Mouse (Mus musculus): ENCODE data around the gene Lrrc7.

Gene Lrrc7

DNA sequence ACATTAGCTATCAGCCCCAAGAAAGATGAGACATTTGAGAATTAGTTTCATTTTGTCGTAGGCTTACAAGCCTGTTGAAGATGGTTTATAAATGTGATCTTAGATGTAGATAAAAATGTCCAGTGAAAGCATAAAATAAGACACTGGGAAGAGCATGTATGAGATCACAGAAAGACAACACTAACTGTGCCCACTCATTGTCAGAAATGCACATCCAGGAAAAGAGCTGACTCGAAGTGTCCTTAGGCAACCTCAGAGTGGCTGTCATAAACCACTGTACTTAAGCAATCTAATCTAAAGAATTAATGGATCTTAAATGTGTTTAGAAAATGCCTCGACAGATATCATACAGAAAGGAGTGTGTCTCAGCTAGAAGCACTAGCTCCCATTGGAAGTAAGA is 196.2 kb downstream of the Lrrc7 start:
- DNase-seq (ENCODE audit: low spot score), result no peak

DNA sequence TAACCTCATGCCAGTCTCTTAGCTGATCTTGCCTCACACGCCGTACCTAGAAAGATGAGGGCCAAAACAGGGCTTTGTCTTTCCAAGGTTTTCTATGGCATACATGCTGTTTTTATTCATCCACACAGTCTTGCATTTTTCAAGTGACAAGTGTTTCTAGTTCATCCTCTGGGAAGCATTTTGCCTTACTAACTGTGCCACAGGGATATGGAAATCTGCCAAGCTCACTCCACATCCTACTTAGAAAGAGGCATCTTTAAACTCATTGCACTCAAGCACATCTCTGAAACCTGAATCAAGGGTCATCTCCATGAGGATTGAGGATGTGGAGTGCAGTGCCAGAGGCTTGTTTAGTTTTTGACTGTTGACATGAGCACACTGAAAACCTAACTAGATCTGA is 199.9 kb downstream of the Lrrc7 start:
- no peak for DNase-seq (ENCODE audit: low spot score)

DNA sequence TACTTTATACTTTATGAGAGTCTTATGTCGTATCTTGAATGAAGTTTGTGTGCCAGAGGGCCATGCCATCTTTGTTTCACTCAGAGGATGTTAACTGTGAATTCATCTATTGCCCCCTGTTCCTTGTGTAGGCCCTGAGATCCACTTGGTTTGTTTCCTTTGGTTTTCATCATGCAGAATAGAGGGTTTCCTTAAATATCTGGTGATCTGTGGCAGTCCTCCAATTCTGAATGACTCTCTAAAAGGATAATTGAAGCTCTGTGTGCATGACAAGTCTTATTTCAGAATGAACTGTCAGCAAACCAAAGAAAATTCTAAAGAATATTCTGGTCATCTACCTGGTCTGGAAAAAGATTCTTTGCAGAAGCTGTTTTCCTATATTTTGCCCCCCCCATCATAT is 205.3 kb downstream of the Lrrc7 start:
- no peak for DNase-seq (ENCODE audit: low spot score)

DNA sequence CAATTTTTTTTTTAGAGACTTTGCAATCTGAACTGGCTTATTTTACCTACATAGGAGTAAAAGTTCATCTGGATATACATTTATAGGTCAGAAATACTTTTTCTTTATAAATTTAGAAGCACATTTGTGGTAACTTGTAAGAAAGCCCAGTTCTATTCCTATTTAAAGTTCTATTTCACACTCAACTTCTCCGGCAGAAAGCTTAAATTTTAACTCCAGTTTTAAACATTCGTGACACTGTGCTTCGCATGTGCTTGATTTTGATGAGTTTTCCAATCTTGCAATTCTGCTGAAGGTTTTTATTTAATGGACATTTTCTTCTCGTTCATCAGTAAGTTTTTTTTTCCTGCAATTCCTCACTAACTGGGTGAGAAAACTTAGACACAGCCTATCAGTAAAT is 205.8 kb downstream of the Lrrc7 start:
- DNase-seq (ENCODE audit: low spot score), result no peak

DNA sequence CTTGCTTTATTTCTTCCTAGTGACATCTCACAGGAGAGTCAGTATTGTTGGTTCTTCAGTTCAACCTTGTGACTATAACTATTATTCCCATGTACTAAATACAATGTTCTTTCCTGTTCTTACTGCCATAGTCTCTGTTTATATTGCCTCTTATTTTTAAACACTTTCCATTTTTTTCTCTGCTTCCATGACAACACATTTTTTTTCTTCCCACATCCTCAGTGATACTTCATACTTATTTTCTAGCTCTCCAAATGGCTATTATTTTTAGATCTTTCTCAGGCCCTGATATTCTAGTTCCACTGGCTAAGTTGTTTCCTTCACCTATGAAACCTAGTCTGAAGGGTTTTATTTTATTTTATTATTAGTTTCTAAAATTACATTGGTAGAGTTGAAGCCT is 221.2 kb downstream of the Lrrc7 start:
- no peak for DNase-seq (ENCODE audit: low spot score)

DNA sequence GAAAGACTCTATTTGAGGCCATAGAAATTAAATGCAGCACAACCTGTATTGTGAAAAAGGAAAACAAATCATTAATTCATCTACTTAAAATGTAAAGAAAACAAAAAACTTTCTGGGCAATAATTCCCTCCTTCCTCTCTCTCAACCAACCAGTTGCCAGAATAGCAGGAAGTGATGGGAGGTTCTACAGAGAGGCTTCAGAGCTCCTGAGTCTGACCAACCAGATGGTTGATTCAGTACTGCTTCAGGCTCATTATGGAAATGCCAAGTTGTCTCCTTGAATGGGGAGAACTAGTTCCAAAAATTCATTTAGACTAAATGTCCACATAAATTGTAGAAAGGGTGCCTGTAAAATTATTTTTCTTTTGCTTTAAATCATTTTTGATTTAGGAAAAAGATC is 231.9 kb downstream of the Lrrc7 start:
- no peak for DNase-seq (ENCODE audit: low spot score)

DNA sequence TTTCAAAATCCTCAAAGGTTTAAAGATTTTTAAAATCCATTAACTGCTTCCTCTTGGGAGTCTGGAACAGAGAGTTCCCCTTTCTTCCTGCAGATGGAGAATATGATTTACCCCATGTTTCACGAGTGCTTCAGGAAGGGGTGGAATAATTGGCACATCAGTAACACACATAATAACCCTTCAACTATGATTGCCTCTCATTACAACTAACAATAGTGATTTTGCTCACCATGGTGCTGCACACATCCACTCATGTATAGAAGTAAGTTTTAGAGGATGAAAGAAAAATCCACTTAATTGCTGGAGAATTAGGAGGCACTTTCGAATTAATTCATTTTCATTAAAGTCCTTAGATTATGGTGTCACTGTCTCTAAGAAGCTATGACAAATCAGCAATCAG is 251.6 kb downstream of the Lrrc7 start:
- DNase-seq (ENCODE audit: low spot score), result no peak

DNA sequence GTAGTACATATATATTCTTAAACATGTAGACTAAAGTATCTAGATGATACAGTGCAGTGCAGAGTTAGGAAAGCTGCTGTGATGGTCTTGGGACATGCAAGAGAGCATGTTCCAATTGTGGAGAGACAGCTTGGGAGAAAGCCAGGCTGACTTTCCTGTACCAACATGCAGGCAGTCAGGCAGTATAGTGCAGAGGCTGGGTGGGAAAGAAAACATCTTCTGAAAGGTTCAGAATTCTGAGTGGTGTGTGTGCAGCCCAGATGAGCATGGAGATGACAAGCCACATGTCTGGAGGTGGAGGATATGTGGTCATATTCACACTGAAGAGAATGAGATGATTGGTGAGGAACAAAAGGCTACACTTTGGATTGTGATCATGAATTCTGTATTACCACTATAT is 254.6 kb downstream of the Lrrc7 start:
- DNase-seq (ENCODE audit: low spot score), result no peak

DNA sequence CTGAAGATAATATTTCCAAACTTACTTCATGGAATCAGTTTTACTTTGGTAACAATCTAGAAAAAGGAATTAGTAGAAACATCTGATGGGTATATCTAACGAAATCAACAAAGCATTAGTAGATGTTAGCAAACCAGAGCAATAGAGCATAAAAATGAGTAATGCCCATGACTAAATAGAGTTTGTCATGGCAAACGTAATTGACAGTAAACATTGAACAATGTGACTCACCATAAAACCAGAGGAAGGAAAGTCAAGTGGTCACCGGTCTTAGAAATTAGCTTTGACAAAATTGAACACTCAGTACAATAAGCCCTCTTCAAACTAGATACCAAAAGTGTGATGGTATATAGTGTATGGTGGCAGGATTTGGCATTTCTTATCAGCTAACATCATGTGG is 263.3 kb downstream of the Lrrc7 start:
- DNase-seq (ENCODE audit: low spot score), result no peak

DNA sequence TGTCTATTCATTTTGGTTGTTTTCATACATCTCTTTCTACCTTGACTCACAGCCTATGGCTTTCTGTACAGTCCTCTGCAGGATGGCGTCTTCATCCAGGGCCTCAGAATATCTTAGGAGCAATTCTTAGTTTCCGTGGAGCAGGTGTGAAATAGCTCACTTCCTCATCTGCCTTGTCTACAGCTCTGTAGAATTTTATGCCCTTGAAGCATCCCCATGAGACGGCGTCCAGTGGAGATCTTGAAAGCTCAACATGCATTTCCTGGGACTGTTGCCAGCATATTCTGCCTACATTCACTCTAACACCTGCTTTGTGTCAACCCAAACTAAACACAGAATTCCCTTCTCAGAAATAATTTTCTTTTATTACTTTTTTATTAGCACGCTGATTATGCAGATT is 267.0 kb downstream of the Lrrc7 start:
- no peak for DNase-seq (ENCODE audit: low spot score)

DNA sequence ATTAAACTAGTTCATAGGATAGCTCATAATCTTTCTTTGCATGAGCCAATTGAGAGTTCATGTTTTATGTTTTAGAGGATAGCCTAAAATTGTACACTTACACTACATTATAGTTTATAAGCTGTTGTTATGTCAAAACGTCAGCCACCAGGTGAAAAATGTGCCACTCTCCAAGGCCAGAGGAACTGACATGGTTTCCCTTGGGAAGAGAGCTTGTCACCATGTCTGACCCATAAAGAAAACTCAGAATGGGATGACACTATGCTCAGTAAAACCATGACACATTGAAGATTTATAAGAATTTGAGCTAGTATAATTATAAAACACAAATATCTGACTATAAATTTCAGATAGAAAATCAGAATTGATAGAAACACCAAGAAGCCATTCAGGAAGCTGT is 277.6 kb downstream of the Lrrc7 start:
- DNase-seq (ENCODE audit: low spot score), result no peak

DNA sequence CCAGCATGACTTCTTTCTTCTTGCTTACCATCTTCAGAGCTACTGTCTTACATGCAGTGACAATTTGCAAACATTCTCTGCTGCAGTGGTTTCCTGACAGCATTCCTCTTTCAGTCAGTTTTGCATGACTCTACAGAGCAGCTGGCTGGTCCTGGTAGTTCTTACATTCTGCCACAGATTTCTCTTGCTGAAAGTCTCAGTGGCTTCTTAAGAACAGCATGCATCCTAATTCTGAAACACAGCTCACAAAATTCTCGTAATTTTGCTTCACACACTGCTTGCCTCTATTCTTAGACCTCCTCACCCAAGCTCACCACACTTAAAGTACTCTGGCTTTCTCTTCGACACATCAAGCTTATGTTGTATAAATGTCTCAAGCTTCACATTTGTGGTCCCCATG is 283.4 kb downstream of the Lrrc7 start:
- no peak for DNase-seq (ENCODE audit: low spot score)

DNA sequence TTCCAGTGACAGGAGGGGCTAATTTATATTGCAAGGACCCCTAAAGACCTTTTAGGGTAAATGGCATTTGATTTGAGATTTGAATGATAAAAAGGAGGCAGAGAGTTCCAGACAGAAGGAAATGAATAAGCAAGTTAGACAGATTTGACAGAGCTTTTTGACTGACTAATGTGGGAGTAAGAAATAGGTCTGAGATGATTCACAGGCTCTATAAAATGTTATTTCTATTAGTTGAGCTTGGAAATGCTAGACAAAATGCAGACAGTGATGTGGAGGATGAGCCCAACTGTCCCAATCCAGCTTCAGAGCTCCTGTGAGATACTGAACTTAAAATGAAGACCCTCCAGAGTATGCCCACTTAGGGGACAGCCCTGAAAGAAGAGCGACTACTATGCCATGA is 289.3 kb downstream of the Lrrc7 start:
- no peak for DNase-seq (ENCODE audit: low spot score)

DNA sequence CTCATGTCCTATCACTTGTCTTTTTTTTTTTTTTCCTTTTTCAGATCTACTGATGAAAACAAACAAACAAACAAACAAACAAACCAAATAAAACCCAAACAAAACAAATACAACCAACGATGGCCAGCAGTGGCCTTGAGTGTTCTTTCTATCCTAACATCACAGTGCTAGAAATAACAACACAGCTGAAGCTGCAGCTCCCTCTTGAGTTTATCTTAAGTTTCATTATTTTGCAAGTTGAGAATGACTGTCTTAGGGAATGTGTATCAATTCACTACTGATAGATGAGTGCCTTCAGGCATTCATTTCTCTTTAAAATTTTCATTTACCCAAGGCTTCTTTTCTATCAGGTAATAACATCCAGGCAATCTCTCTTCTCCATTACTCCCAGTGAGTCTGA is 291.1 kb downstream of the Lrrc7 start:
- no peak for DNase-seq (ENCODE audit: low spot score)

DNA sequence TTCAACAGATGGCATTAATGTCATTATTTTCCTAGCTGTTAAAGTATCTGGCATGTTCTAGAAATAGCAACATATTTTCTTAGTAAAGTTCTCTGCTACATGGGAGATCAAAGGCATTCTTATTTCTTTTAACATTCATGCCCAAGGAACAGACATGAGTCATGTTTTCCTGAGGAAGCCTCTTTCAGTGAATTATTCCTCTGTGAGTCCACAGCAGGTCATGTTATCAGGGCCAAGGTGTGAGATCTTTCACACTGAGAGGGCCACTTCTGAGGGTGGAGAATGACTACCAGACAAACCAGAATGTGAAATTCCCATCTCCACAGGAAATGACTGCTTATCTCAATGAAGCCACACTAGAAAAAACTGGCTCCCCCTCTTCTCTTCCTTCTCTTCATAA is 309.4 kb downstream of the Lrrc7 start:
- no peak for DNase-seq (ENCODE audit: low spot score)

DNA sequence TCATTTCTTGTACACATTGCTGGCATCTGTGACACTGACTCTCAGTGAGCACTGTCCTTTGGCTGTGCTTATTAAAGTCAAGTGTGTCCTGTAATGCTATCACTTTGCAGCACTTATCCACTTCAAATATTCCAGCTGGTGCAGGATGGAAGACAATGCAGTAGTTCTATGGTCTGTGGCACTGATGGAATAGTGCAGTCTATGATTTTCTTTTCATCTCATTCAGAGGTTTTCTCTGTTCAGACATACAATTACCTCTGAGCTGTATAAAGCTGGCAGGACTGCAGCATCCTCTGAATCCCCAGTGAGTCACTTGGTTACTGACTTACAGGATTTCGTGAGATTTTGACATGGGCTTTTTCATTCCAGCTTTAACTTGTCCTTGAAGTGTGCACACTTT is 314.3 kb downstream of the Lrrc7 start:
- DNase-seq (ENCODE audit: low spot score), result no peak

DNA sequence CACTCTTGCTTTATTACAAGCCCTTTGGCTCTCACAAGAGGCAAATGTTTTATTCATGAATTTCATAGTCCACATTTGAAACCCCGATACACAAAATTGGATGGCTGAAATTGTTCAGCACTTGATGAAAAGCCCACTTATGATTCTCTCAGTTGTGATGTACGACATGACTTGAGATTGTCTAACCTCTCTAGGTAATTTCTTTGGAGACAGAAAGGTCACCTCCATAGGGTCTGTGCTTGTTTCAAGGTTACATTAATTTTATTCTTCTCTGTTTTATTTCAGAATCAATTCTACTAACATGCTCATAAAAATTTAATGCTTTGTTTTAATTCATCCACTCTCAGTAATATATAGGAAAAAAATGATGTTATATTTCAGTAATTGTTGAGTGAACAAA is 351.4 kb downstream of the Lrrc7 start:
- no peak for DNase-seq (ENCODE audit: low spot score)

DNA sequence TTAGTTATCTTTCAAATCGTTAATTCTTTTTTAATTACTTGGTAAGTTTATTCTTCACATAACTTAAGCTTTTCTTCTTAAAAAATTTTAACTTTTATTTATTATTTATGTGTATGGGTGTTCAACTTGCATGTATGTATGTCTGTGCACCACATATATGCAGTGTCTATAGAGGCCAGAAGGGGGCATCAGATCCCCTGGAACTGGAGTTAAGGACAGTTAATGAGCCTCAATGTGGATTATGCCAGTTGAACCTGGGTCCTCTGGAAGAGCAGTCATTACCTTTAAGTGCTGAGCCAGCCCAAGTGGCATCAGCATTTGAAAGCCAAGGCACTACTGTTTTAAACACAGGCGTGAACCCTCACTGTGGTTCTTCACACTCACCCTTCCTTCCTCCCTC is 352.0 kb downstream of the Lrrc7 start:
- DNase-seq (ENCODE audit: low spot score), result peak; percentile 7

DNA sequence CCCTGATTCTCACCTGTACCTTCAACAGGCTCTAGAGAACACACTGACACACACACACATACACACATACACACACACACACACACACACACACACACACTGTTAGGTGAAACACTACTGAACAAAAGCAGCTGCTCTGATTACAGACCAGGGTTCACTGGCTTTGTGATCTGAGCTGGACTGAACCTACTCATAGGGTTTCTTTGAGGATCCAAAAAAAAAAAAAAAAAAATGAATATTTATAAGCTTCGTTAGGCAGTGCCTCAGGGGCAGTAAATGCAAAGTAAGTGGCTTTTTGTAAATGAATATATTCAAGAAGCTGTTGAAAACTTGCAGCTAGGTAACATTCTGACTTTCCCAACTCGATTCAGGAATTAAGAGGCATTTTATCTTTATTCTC is 354.2 kb downstream of the Lrrc7 start:
- DNase-seq (ENCODE audit: low spot score), result no peak

DNA sequence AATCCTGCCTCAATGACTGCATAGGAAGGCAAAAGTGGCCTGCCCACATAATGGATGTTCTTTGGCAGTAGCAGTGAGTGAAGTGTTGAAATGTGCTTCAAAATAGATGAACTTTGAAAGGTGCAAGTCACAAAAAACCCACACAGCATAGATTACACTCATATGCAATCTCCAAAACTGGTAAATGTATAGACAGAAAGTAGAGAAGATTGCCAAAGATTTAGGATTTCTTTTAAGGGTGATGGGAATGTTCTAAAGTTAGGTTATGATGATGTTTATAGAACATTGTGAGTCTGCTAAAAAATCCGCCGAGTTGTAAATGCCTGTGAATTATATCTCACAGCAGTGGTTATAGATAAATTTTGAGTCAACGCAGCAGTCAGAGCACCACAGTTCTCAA is 359.2 kb downstream of the Lrrc7 start:
- DNase-seq (ENCODE audit: low spot score), result no peak

DNA sequence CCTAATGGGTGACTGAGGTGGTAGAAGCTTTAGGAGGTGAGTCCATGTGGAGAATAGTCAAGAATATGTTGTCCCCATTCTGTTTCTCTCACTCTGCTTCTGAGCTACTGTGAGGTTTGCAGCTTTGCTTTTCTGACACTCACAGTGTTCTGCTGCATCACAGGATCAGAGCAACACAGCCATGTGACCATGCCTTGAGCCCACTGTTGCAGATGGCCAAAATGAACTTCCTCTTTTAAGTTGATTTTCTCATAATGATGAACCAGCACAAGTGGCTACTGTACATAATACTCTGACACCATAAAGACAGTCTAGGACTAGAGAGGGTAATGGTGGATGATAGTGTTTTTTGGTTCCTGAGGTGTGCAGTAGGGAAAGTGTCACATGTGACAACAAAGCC is 366.6 kb downstream of the Lrrc7 start:
- no peak for DNase-seq (ENCODE audit: low spot score)

DNA sequence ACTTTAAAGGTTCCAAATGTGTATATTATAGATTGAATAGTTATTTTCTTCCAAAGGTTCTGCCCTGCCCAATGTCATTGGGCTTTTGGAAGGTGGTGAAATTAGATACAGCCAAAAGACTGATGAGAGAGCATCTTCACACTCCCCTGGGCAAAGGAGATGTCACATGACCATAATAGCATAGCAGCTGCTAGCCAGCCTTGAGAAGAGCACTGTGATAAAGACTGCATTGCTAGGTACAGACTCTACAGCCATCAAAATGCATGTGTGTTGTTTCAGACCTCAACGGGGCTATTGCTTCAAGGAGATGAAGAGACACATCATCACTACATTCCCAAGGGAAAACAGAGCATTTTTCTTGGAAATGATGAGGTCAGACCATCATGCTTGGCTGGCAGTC is 368.8 kb downstream of the Lrrc7 start:
- DNase-seq (ENCODE audit: low spot score), result no peak

DNA sequence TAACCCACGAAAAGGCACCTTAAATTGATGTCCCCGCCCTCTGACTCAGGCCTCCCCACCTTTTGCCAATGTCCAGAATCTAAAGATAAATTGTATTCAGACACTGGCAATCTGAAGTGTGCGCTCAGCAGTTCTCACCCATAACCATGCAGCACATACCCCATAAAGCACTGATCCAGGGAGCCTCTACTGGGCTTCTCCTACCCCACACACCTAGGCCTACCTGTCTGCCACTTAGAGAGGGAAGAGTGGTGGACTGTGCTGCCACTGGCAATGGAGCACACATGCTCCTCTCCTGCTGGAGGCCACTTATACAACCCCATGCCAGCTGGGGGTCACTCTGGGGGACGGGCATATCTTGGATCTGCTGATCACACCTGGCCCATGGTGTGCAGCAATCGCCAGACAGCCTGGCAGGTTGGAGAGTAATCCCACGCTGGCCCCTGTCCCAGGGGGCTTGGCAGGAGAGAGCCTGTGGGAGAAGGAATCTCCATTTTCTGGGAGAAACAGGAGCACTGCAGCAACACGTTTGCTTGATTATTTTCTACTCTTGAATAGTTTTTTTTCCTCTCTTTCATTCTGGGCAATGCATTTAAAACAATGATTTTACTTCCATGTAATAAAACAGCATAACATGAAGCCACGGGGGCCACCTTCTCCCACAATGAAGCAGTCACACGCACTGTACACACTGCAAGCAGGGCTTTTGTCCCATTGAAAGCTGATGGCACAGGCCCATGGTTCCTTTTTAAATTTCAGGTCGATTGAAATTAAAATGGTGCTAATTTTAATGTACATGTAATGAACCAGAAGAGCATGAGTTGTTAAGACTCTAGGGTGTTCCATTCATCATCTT is 386.9 kb downstream of the Lrrc7 start:
- DNase-seq (ENCODE audit: low spot score), result no peak

DNA sequence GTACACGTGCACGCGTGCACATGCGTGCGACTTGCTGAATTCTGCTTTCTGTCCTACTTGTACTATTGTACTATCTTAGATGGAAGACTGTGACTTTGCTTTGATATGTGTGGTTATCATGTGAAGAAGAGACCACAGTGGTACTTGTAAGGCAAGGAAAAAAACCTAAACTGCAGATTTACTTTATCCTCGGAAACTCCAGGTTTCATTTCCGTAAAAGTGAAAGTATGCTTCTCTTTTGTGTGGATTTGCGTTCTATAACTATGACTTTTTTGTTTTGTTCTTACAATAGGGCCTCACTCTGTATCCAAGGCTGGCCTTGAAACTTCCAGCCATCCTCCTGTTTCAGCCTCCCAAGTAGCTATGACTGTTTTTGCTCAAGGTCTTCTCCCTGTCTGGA is 392.8 kb downstream of the Lrrc7 start:
- DNase-seq (ENCODE audit: low spot score), result no peak

DNA sequence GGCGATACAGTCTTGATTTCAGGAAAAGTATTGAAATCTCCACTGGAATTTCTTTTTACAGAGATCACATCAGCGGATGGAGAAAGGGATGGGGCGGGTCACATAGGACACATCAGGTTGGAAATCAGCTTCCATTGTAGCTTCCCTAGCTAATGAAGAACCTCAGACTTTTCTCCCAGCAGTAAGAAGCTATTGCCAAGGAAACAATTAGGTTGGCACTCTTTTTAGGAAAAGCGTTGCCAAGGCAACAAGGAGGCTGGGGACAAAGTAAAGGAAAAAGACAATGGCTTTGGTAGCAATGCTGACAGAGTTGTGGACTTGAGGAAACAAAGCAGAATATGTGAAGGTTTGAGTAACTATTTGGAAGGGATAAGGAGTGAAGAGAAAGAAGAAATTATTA is 393.6 kb downstream of the Lrrc7 start:
- no peak for DNase-seq (ENCODE audit: low spot score)
